Mouse (Mus musculus) Patski (cell line): ENCODE data around the gene Tmem63a. TPM values are rescaled to one million over a fixed set of nuclear protein-coding genes. Genes with fewer than 3 reads are reported as not detected.

Experiments used
- ATAC-seq: fragments of 100-300 bp; one replicate; pipeline ENCODE4 v1.8.0; 2021
- CTCF ChIA-PET: fragments of 350-600 bp; sonication (Branson Sonifier 250); formaldehyde crosslinking; loops from one replicate; lab custom pipeline; 2022; ENCODE audit warnings: inconsistent platforms; lab: Charles Lee
- POLR2A ChIA-PET: fragments of 350-600 bp; sonication (Branson Sonifier 250); formaldehyde crosslinking; loops from one replicate; lab custom pipeline; 2022; ENCODE audit warnings: antibody characterized with exemption, inconsistent platforms; lab: Charles Lee
- DNase-seq: peaks from one replicate; pipeline ENCODE4 v3.0.0-alpha.2; 2011; ENCODE audit warnings: low read depth, low spot score
- H3K27me3 ChIP-seq: fragments of 371-371 bp; one replicate; pipeline ENCODE4 v1.5.1; 2021
- CTCF ChIP-seq: fragments of 100-300 bp; IDR thresholded peaks from one replicate; pipeline ENCODE4 v1.5.1; 2021
- in situ Hi-C: fragments of 300-500 bp; cut with MboI; formaldehyde crosslinking; loops from 3 replicates; pipeline ENCODE4 v1.11.1; 2018; ENCODE audit warnings: low pct_unique_long_range_greater_than_20kb, mixed read lengths
- polyA plus RNA-seq: library from polyadenylated mRNA; unstranded; gene quantifications from one replicate; pipeline ENCODE4 v1.2.3, GENCODE M21; 2021

Gene Tmem63a
- polyA plus RNA-seq, 1 experiment from 2014 or later, result 39.3 TPM

GRCm38 (mm10) chr1:180940776-180941460, 1.2 kb upstream of the Tmem63a start:
- H3K27me3 ChIP-seq, result no peaks in the 10 kb centered on the region
- ATAC-seq (no peak), DNase-seq (no peak)
- ChIA-PET CTCF (interaction anchor here (1.0 to 1.7 kb wide), 5 partner anchors 15 to 36 kb away, joined by 3 to 11 read pairs (median 6); no protein-coding TSS in a partner anchor), POLR2A (interaction anchor here (1.2 to 1.8 kb wide), 3 partner anchors 11 to 36 kb away, joined by 3 to 7 read pairs (median 6); partner anchors contain the start of gene Pycr2)
- in situ Hi-C loops, result no loop called here
- TF ChIP-seq CTCF, result no peak

- in situ Hi-C loops, result no loop called here
- ATAC-seq (peak; percentile 20), DNase-seq (no peak)
- POLR2A ChIA-PET, result interaction anchor here (0.8 to 1.8 kb wide), 6 partner anchors 8 to 37 kb away, joined by 3 to 7 read pairs (median 4); partner anchors contain the start of gene Pycr2
- no peaks in the 10 kb centered on the region for H3K27me3 ChIP-seq
- no peak for TF ChIP-seq CTCF
- CTCF ChIA-PET, result interaction anchor here (1.0 to 1.7 kb wide), 4 partner anchors 14 to 37 kb away, joined by 3 to 11 read pairs (median 6); no protein-coding TSS in a partner anchor
Measured at GRCm38 (mm10) chr1:180941726-180942125, 418 bp upstream of the Tmem63a start.

GRCm38 (mm10) chr1:180943032-180943644, 994 bp downstream of the Tmem63a start:
- H3K27me3 ChIP-seq, result no peaks in the 10 kb centered on the region
- ChIA-PET CTCF (no interaction called here), POLR2A (no interaction called here)
- in situ Hi-C loops, result no loop called here
- ATAC-seq, result no peak
- TF ChIP-seq CTCF, result no peak
- DNase-seq, result no peak

GRCm38 (mm10) chr1:180943896-180944295, 1.8 kb downstream of the Tmem63a start:
- H3K27me3 ChIP-seq, result no peaks in the 10 kb centered on the region
- in situ Hi-C loops, result no loop called here
- DNase-seq (no peak), ATAC-seq (no peak)
- CTCF ChIA-PET, result no interaction called here
- POLR2A ChIA-PET, result no interaction called here
- TF ChIP-seq CTCF, result no peak

- TF ChIP-seq CTCF, result no peak
- H3K27me3 ChIP-seq, result no peaks in the 10 kb centered on the region
- CTCF ChIA-PET, result no interaction called here
- DNase-seq, result no peak
- POLR2A ChIA-PET, result no interaction called here
- ATAC-seq, result no peak
- in situ Hi-C loops, result no loop called here
Measured at GRCm38 (mm10) chr1:180944553-180944952, 2.4 kb downstream of the Tmem63a start.

- ATAC-seq (no peak), DNase-seq (no peak)
- ChIA-PET POLR2A (no interaction called here), CTCF (interaction anchor here (1.3 kb wide), 1 partner anchor 35 kb away, joined by 4 read pairs; no protein-coding TSS in a partner anchor)
- in situ Hi-C loops, result no loop called here
- no peaks in the 10 kb centered on the region for H3K27me3 ChIP-seq
- TF ChIP-seq CTCF, result no peak
Measured at GRCm38 (mm10) chr1:180945001-180945980, 3.1 kb downstream of the Tmem63a start.

GRCm38 (mm10) chr1:180946448-180946847, 4.3 kb downstream of the Tmem63a start:
- ChIA-PET CTCF (interaction anchor here (1.3 kb wide), 1 partner anchor 36 kb away, joined by 4 read pairs; no protein-coding TSS in a partner anchor), POLR2A (interaction anchor here (0.6 to 0.7 kb wide), 2 partner anchors 57 to 130 kb away, joined by 3 to 5 read pairs; no protein-coding TSS in a partner anchor)
- DNase-seq (no peak), ATAC-seq (no peak)
- TF ChIP-seq CTCF, result no peak
- H3K27me3 ChIP-seq, result no peaks in the 10 kb centered on the region
- in situ Hi-C loops, result no loop called here

- ATAC-seq (peak; percentile 63), DNase-seq (peak; percentile 92)
- no peaks in the 10 kb centered on the region for H3K27me3 ChIP-seq
- CTCF ChIA-PET, result interaction anchor here (0.8 to 1.6 kb wide), 3 partner anchors 15 to 48 kb away, joined by 3 to 5 read pairs (median 4); partner anchors contain the start of gene Pycr2
- POLR2A ChIA-PET, result interaction anchor here (0.7 to 1.2 kb wide), 2 partner anchors 10 to 31 kb away, joined by 6 to 8 read pairs; partner anchors contain the start of gene Tmem63a
- no peak for TF ChIP-seq CTCF
- in situ Hi-C loops, result no loop called here
Measured at GRCm38 (mm10) chr1:180952085-180952746, 10.1 kb downstream of the Tmem63a start.

GRCm38 (mm10) chr1:180952808-180953207, 10.7 kb downstream of the Tmem63a start:
- H3K27me3 ChIP-seq, result no peaks in the 10 kb centered on the region
- DNase-seq, result no peak
- ATAC-seq, result no peak
- ChIA-PET POLR2A (no interaction called here), CTCF (interaction anchor here (1.6 kb wide), 2 partner anchors 12 to 15 kb away, joined by 3 to 4 read pairs; no protein-coding TSS in a partner anchor)
- in situ Hi-C loops, result no loop called here
- TF ChIP-seq CTCF, result no peak
